Mouse (Mus musculus): ENCODE measurements around the gene Ubap1l. TPM values are rescaled to one million over a fixed set of nuclear protein-coding genes. Genes with fewer than 3 reads are reported as not detected.

Gene Ubap1l
- polyA plus RNA-seq, 1 experiment from 2014 or later, result 0.47 TPM

- Histone ChIP-seq H3K4me1 (ENCODE audit: control insufficient read depth, insufficient read depth, low read length) (no peaks in the 10 kb centered on the region), H3K4me2 (ENCODE audit: low read depth, severe bottlenecking) (no peak overlapping the region), H3K27me3 (ENCODE audit: control insufficient read depth, insufficient read depth, low read length) (no peaks in the 10 kb centered on the region), H3K4me3 (ENCODE audit: low read depth, low read length) (no peak overlapping the region), H3K36me3 (ENCODE audit: control insufficient read depth, insufficient read depth, low read length) (no peaks in the 10 kb centered on the region), H3K9me3 (ENCODE audit: control insufficient read depth, low read length) (no peaks in the 10 kb centered on the region), H3K27ac (replicated peaks; ENCODE audit: low read depth, low read length) (no peak overlapping the region), H3K9ac (ENCODE audit: low read length) (no peak overlapping the region)
- no peak for DNase-seq (ENCODE audit: low spot score)
- no peak for ATAC-seq (ENCODE audit: insufficient number of reproducible peaks, low FRiP score, low TSS enrichment, low read depth)
- WGBS, result 71% methylated on average over 3 of the region's 3 CpGs
These were observed 50.5 kb downstream of the Ubap1l start for GRCm38 (mm10) chr9:65411326-65411725.

- no peaks in the 10 kb centered on the region for H3K36me3 ChIP-seq (ENCODE audit: control insufficient read depth, insufficient read depth, low read length)
- no peaks in the 10 kb centered on the region for H3K27me3 ChIP-seq (ENCODE audit: control insufficient read depth, insufficient read depth, low read length)
- 35% methylated on average over 3 of the region's 3 CpGs for WGBS
- DNase-seq (ENCODE audit: low spot score) (no peak), ATAC-seq (ENCODE audit: insufficient number of reproducible peaks, low FRiP score, low TSS enrichment, low read depth) (no peak)
- no peak overlapping the region for H3K27ac ChIP-seq (replicated peaks; ENCODE audit: low read depth, low read length)
- H3K4me3 ChIP-seq (ENCODE audit: low read depth, low read length), result no peak overlapping the region
- no peaks in the 10 kb centered on the region for H3K4me1 ChIP-seq (ENCODE audit: control insufficient read depth, insufficient read depth, low read length)
- H3K9ac ChIP-seq (ENCODE audit: low read length), result no peak overlapping the region
- H3K9me3 ChIP-seq (ENCODE audit: control insufficient read depth, low read length), result no peaks in the 10 kb centered on the region
- no peak overlapping the region for H3K4me2 ChIP-seq (ENCODE audit: low read depth, severe bottlenecking)
These were observed 56.9 kb downstream of the Ubap1l start for GRCm38 (mm10) chr9:65417738-65418137.

GRCm38 (mm10) chr9:65419633-65420032 is 58.8 kb downstream of the Ubap1l start:
- Histone ChIP-seq H3K4me2 (ENCODE audit: low read depth, severe bottlenecking) (no peak overlapping the region), H3K27me3 (ENCODE audit: control insufficient read depth, insufficient read depth, low read length) (no peaks in the 10 kb centered on the region), H3K4me1 (ENCODE audit: control insufficient read depth, insufficient read depth, low read length) (no peaks in the 10 kb centered on the region), H3K36me3 (ENCODE audit: control insufficient read depth, insufficient read depth, low read length) (no peaks in the 10 kb centered on the region), H3K4me3 (ENCODE audit: low read depth, low read length) (no peak overlapping the region), H3K27ac (replicated peaks; ENCODE audit: low read depth, low read length) (no peak overlapping the region), H3K9ac (ENCODE audit: low read length) (no peak overlapping the region), H3K9me3 (ENCODE audit: control insufficient read depth, low read length) (no peaks in the 10 kb centered on the region)
- ATAC-seq (ENCODE audit: insufficient number of reproducible peaks, low FRiP score, low TSS enrichment, low read depth) (no peak), DNase-seq (ENCODE audit: low spot score) (no peak)
- 74% methylated on average over 3 of the region's 3 CpGs for WGBS

- no peak within 1 kb of the TSS for H3K27ac ChIP-seq (replicated peaks; ENCODE audit: low read depth, low read length)
- no peak within 1 kb of the TSS for H3K4me2 ChIP-seq (ENCODE audit: low read depth, severe bottlenecking)
- no peak for DNase-seq (ENCODE audit: low spot score)
- H3K27me3 ChIP-seq (ENCODE audit: control insufficient read depth, insufficient read depth, low read length), result no peaks in the 10 kb centered on the region
- WGBS, result 76% methylated on average over 11 of the region's 11 CpGs
- no peaks in the 10 kb centered on the region for H3K4me1 ChIP-seq (ENCODE audit: control insufficient read depth, insufficient read depth, low read length)
- no peaks in the 10 kb centered on the region for H3K9me3 ChIP-seq (ENCODE audit: control insufficient read depth, low read length)
- no peak within 1 kb of the TSS for H3K9ac ChIP-seq (ENCODE audit: low read length)
- H3K36me3 ChIP-seq (ENCODE audit: control insufficient read depth, insufficient read depth, low read length), result no peaks in the 10 kb centered on the region
- ATAC-seq (ENCODE audit: insufficient number of reproducible peaks, low FRiP score, low TSS enrichment, low read depth), result no peak
- no peak within 1 kb of the TSS for H3K4me3 ChIP-seq (ENCODE audit: low read depth, low read length)
These were observed 62.1 kb downstream of the Ubap1l start, which contains the start of gene Slc51b for GRCm38 (mm10) chr9:65422760-65423501. Gene Slc51b (minus strand): TSS chr9:65422955.

GRCm38 (mm10) chr9:65424393-65424792 is 63.6 kb downstream of the Ubap1l start:
- no peaks in the 10 kb centered on the region for H3K4me1 ChIP-seq (ENCODE audit: control insufficient read depth, insufficient read depth, low read length)
- no peak overlapping the region for H3K4me3 ChIP-seq (ENCODE audit: low read depth, low read length)
- 12% methylated on average over 3 of the region's 3 CpGs for WGBS
- H3K27ac ChIP-seq (replicated peaks; ENCODE audit: low read depth, low read length), result no peak overlapping the region
- H3K9me3 ChIP-seq (ENCODE audit: control insufficient read depth, low read length), result no peaks in the 10 kb centered on the region
- H3K9ac ChIP-seq (ENCODE audit: low read length), result no peak overlapping the region
- H3K4me2 ChIP-seq (ENCODE audit: low read depth, severe bottlenecking), result no peak overlapping the region
- DNase-seq (ENCODE audit: low spot score), result no peak
- no peaks in the 10 kb centered on the region for H3K36me3 ChIP-seq (ENCODE audit: control insufficient read depth, insufficient read depth, low read length)
- no peak for ATAC-seq (ENCODE audit: insufficient number of reproducible peaks, low FRiP score, low TSS enrichment, low read depth)
- H3K27me3 ChIP-seq (ENCODE audit: control insufficient read depth, insufficient read depth, low read length), result no peaks in the 10 kb centered on the region

- no peak overlapping the region for H3K4me2 ChIP-seq (ENCODE audit: low read depth, severe bottlenecking)
- WGBS, result 77% methylated on average over 2 of the region's 2 CpGs
- no peak for ATAC-seq (ENCODE audit: insufficient number of reproducible peaks, low FRiP score, low TSS enrichment, low read depth)
- no peak for DNase-seq (ENCODE audit: low spot score)
- H3K4me1 ChIP-seq (ENCODE audit: control insufficient read depth, insufficient read depth, low read length), result no peaks in the 10 kb centered on the region
- H3K27ac ChIP-seq (replicated peaks; ENCODE audit: low read depth, low read length), result no peak overlapping the region
- H3K9me3 ChIP-seq (ENCODE audit: control insufficient read depth, low read length), result no peaks in the 10 kb centered on the region
- no peaks in the 10 kb centered on the region for H3K27me3 ChIP-seq (ENCODE audit: control insufficient read depth, insufficient read depth, low read length)
- no peak overlapping the region for H3K9ac ChIP-seq (ENCODE audit: low read length)
- no peaks in the 10 kb centered on the region for H3K36me3 ChIP-seq (ENCODE audit: control insufficient read depth, insufficient read depth, low read length)
- H3K4me3 ChIP-seq (ENCODE audit: low read depth, low read length), result no peak overlapping the region
These were observed 66.7 kb downstream of the Ubap1l start for GRCm38 (mm10) chr9:65427511-65427910.

GRCm38 (mm10) chr9:65428003-65428402 is 67.2 kb downstream of the Ubap1l start:
- no peak overlapping the region for H3K4me3 ChIP-seq (ENCODE audit: low read depth, low read length)
- H3K27ac ChIP-seq (replicated peaks; ENCODE audit: low read depth, low read length), result no peak overlapping the region
- no peaks in the 10 kb centered on the region for H3K27me3 ChIP-seq (ENCODE audit: control insufficient read depth, insufficient read depth, low read length)
- no peak for DNase-seq (ENCODE audit: low spot score)
- 93% methylated on average over 5 of the region's 5 CpGs for WGBS
- H3K4me2 ChIP-seq (ENCODE audit: low read depth, severe bottlenecking), result no peak overlapping the region
- no peaks in the 10 kb centered on the region for H3K36me3 ChIP-seq (ENCODE audit: control insufficient read depth, insufficient read depth, low read length)
- no peak overlapping the region for H3K9ac ChIP-seq (ENCODE audit: low read length)
- no peaks in the 10 kb centered on the region for H3K4me1 ChIP-seq (ENCODE audit: control insufficient read depth, insufficient read depth, low read length)
- H3K9me3 ChIP-seq (ENCODE audit: control insufficient read depth, low read length), result no peaks in the 10 kb centered on the region
- no peak for ATAC-seq (ENCODE audit: insufficient number of reproducible peaks, low FRiP score, low TSS enrichment, low read depth)

Data from limb, embryonic 11.5 days (tissue).